Mouse (Mus musculus) macrophage (primary cell): ENCODE measurements around the gene Rpl14. TPM values are rescaled to one million over a fixed set of nuclear protein-coding genes. Genes with fewer than 3 reads are reported as not detected.

Source experiments
- H3K27ac ChIP-seq: fragments of 350-480 bp; formaldehyde crosslinking; 2 replicates; pipeline ENCODE4 v1.9.0; 2021
- H3K36me3 ChIP-seq: fragments of 350-480 bp; formaldehyde crosslinking; 2 replicates; pipeline ENCODE4 v1.9.0; 2021; ENCODE audit errors: inconsistent target
- H3K4me3 ChIP-seq: fragments of 350-480 bp; formaldehyde crosslinking; 2 replicates; pipeline ENCODE4 v1.9.0; 2021; ENCODE audit errors: inconsistent target
- H3K79me2 ChIP-seq: fragments of 350-480 bp; formaldehyde crosslinking; 2 replicates; pipeline ENCODE4 v1.9.0; 2021; ENCODE audit errors: inconsistent target
- WGBS: methylation state at CpG from one replicate; pipeline ENCODE4 v1.1.7; 2026; ENCODE audit warnings: inconsistent platforms; ENCODE audit not compliant: missing documents; 5-methylcytosine and 5-hydroxymethylcytosine counted together
- polyA plus RNA-seq: library from polyadenylated mRNA; stranded (reverse); fragments of 250-400 nt; gene quantifications from 3 replicates; pipeline ENCODE4 v1.2.4, GENCODE M21; 2018; ENCODE audit warnings: inconsistent platforms

Rpl14 gene
- polyA plus RNA-seq, 1 experiment from 2014 or later = 566 TPM

GRCm38 (mm10) chr9:120550778-120551177 lies 20.5 kb upstream of the Rpl14 start:
- no peaks in the 10 kb centered on the region for H3K36me3 ChIP-seq
- no peak overlapping the region for H3K27ac ChIP-seq
- no peaks in the 10 kb centered on the region for H3K79me2 ChIP-seq
- WGBS = 97% methylated on average over 9 of the region's 9 CpGs
- no peak overlapping the region for H3K4me3 ChIP-seq

- H3K4me3 ChIP-seq = no peak overlapping the region
- WGBS = 76% methylated on average over 3 of the region's 3 CpGs
- no peak overlapping the region for H3K27ac ChIP-seq
- no peaks in the 10 kb centered on the region for H3K79me2 ChIP-seq
- H3K36me3 ChIP-seq = no peaks in the 10 kb centered on the region
Measured at GRCm38 (mm10) chr9:120563590-120563989, 7.7 kb upstream of the Rpl14 start.

- Histone ChIP-seq H3K36me3 (no peaks in the 10 kb centered on the region), H3K4me3 (no peak overlapping the region)
- 56% methylated on average over 2 of the region's 2 CpGs for WGBS
Measured at GRCm38 (mm10) chr9:120564247-120564646, 7.0 kb upstream of the Rpl14 start.

GRCm38 (mm10) chr9:120566384-120566783 lies 4.9 kb upstream of the Rpl14 start:
- WGBS = 80% methylated on average over 5 of the region's 5 CpGs
- H3K36me3 ChIP-seq = no peaks in the 10 kb centered on the region
- no peak overlapping the region for H3K4me3 ChIP-seq
- H3K79me2 ChIP-seq = no peaks in the 10 kb centered on the region
- no peak overlapping the region for H3K27ac ChIP-seq

More at GRCm38 (mm10) chr9:120564247-120564646, 7.0 kb upstream of the Rpl14 start:
- no peak overlapping the region for H3K27ac ChIP-seq
- H3K79me2 ChIP-seq = no peaks in the 10 kb centered on the region

- peaks cover 10% of the 10 kb centered on the region for H3K36me3 ChIP-seq
- WGBS = 67% methylated on average over 2 of the region's 2 CpGs
- peaks cover 17% of the 10 kb centered on the region for H3K79me2 ChIP-seq
- H3K4me3 ChIP-seq = no peak overlapping the region
- no peak overlapping the region for H3K27ac ChIP-seq
Measured at GRCm38 (mm10) chr9:120568917-120569316, 2.3 kb upstream of the Rpl14 start.

- 73% methylated on average over 11 of the region's 13 CpGs for WGBS
- Histone ChIP-seq H3K27ac (peak overlapping the region; percentile 70; the same call in 1 of the 2 replicates), H3K36me3 (peaks cover 19% of the 10 kb centered on the region), H3K79me2 (peaks cover 17% of the 10 kb centered on the region), H3K4me3 (no peak overlapping the region)
Measured at GRCm38 (mm10) chr9:120569721-120570333, 1.4 kb upstream of the Rpl14 start.

- Histone ChIP-seq H3K79me2 (peaks cover 17% of the 10 kb centered on the region), H3K36me3 (peaks cover 24% of the 10 kb centered on the region), H3K4me3 (peak overlapping the region; percentile 47), H3K27ac (peak overlapping the region; percentile 70)
- 32% methylated on average over 2 of the region's 2 CpGs for WGBS
Measured at GRCm38 (mm10) chr9:120570334-120570725, 914 bp upstream of the Rpl14 start.

GRCm38 (mm10) chr9:120571593-120572385 lies 545 bp downstream of the Rpl14 start:
- 1% methylated on average over 42 of the region's 53 CpGs for WGBS
- peaks cover 25% of the 10 kb centered on the region for H3K36me3 ChIP-seq
- H3K27ac ChIP-seq = peak overlapping the region; percentile 50
- peak overlapping the region; percentile 87 for H3K4me3 ChIP-seq
- peaks cover 17% of the 10 kb centered on the region for H3K79me2 ChIP-seq

GRCm38 (mm10) chr9:120575748-120576661 lies 4.8 kb downstream of the Rpl14 start:
- Histone ChIP-seq H3K36me3 (peaks cover 25% of the 10 kb centered on the region), H3K79me2 (peaks cover 17% of the 10 kb centered on the region), H3K4me3 (no peak overlapping the region), H3K27ac (no peak overlapping the region)
- 93% methylated on average over 6 of the region's 6 CpGs for WGBS

- Histone ChIP-seq H3K36me3 (peaks cover 25% of the 10 kb centered on the region), H3K27ac (no peak overlapping the region), H3K79me2 (peaks cover 17% of the 10 kb centered on the region), H3K4me3 (no peak overlapping the region; the same call in 1 of the 2 replicates)
- 3% methylated on average over 4 of the region's 4 CpGs for whole genome bisulfite sequencing
Measured at GRCm38 (mm10) chr9:120576662-120577013, 5.4 kb downstream of the Rpl14 start.

- Histone ChIP-seq H3K4me3 (peak overlapping the region; percentile 74), H3K36me3 (peaks cover 25% of the 10 kb centered on the region), H3K27ac (peak overlapping the region; percentile 64), H3K79me2 (peaks cover 11% of the 10 kb centered on the region)
- WGBS = under 1% methylated on average over 43 of the region's 43 CpGs
Measured at GRCm38 (mm10) chr9:120577133-120577651, 5.9 kb downstream of the Rpl14 start.

GRCm38 (mm10) chr9:120577706-120578405 lies 6.6 kb downstream of the Rpl14 start:
- 31% methylated on average over 12 of the region's 12 CpGs for WGBS
- Histone ChIP-seq H3K79me2 (peaks cover 4% of the 10 kb centered on the region), H3K4me3 (peak overlapping the region; percentile 74), H3K36me3 (peaks cover 25% of the 10 kb centered on the region), H3K27ac (peak overlapping the region; percentile 64)

- Histone ChIP-seq H3K27ac (no peak overlapping the region), H3K4me3 (no peak overlapping the region), H3K36me3 (peaks cover 17% of the 10 kb centered on the region), H3K79me2 (no peaks in the 10 kb centered on the region)
- 50% methylated on average over 6 of the region's 6 CpGs for WGBS
Measured at GRCm38 (mm10) chr9:120578701-120579100, 7.5 kb downstream of the Rpl14 start.

GRCm38 (mm10) chr9:120579808-120580207 lies 8.6 kb downstream of the Rpl14 start:
- no peaks in the 10 kb centered on the region for H3K79me2 ChIP-seq
- peaks cover 6% of the 10 kb centered on the region for H3K36me3 ChIP-seq
- 92% methylated on average over 7 of the region's 7 CpGs for WGBS
- no peak overlapping the region for H3K4me3 ChIP-seq
- no peak overlapping the region for H3K27ac ChIP-seq
